Mouse (Mus musculus) layer of hippocampus, postnatal 10 days (tissue): ENCODE measurements around the gene Elfn1. TPM values are rescaled to one million over a fixed set of nuclear protein-coding genes. Genes with fewer than 3 reads are reported as not detected.

Experiments
- DNase-seq, 2 experiments: peaks; one replicate each; pipeline ENCODE4 v3.0.0; 2021; ENCODE audit warnings: low spot score in 2 of 2
- total RNA-seq, 2 experiments: library from RNA; stranded (reverse); gene quantifications; 2 replicates each; pipeline ENCODE4 v1.2.3; 2021

Elfn1 gene
- total RNA-seq, 2 experiments from 2014 or later: 36.1 to 41.9 TPM

GRCm38 (mm10) chr5:139910755-139911300 lies 3.1 kb downstream of the Elfn1 start:
- no peak for DNase-seq

GRCm38 (mm10) chr5:139911506-139911905 lies 3.8 kb downstream of the Elfn1 start:
- no peak for DNase-seq

GRCm38 (mm10) chr5:139912121-139912771 lies 4.5 kb downstream of the Elfn1 start:
- peak in 1 of 2 experiments; percentile 43 for DNase-seq

- DNase-seq: no peak
These were observed 13.9 kb downstream of the Elfn1 start for GRCm38 (mm10) chr5:139921666-139922065.

GRCm38 (mm10) chr5:139923867-139924266 lies 16.1 kb downstream of the Elfn1 start:
- DNase-seq: no peak

- DNase-seq: no peak
These were observed 22.4 kb downstream of the Elfn1 start for GRCm38 (mm10) chr5:139930102-139930501.

- no peak for DNase-seq
These were observed 23.2 kb downstream of the Elfn1 start for GRCm38 (mm10) chr5:139930927-139931351.

GRCm38 (mm10) chr5:139931947-139932540 lies 24.3 kb downstream of the Elfn1 start:
- peak; percentile 22 to 28 for DNase-seq

- DNase-seq: peak; percentile 59 to 65
These were observed 25.0 kb downstream of the Elfn1 start for GRCm38 (mm10) chr5:139932595-139933271.

GRCm38 (mm10) chr5:139933476-139933875 lies 25.7 kb downstream of the Elfn1 start:
- DNase-seq: peak; percentile 31 to 50

GRCm38 (mm10) chr5:139936431-139936830 lies 28.7 kb downstream of the Elfn1 start:
- no peak for DNase-seq

- no peak for DNase-seq
These were observed 37.0 kb downstream of the Elfn1 start for GRCm38 (mm10) chr5:139944697-139945096.

GRCm38 (mm10) chr5:139945715-139946364 lies 38.1 kb downstream of the Elfn1 start:
- DNase-seq: no peak

GRCm38 (mm10) chr5:139947446-139947845 lies 39.7 kb downstream of the Elfn1 start:
- DNase-seq: no peak

- peak; percentile 28 to 33 for DNase-seq
These were observed 40.8 kb downstream of the Elfn1 start for GRCm38 (mm10) chr5:139948552-139948951.

GRCm38 (mm10) chr5:139949363-139949762 lies 41.6 kb downstream of the Elfn1 start:
- DNase-seq: no peak

GRCm38 (mm10) chr5:139949975-139950578 lies 42.3 kb downstream of the Elfn1 start:
- DNase-seq: no peak

GRCm38 (mm10) chr5:139956859-139957258 lies 49.1 kb downstream of the Elfn1 start:
- DNase-seq: peak; percentile 22 to 32

- DNase-seq: no peak
These were observed 52.0 kb downstream of the Elfn1 start for GRCm38 (mm10) chr5:139959741-139960140.

- DNase-seq: no peak
These were observed 56.6 kb downstream of the Elfn1 start for GRCm38 (mm10) chr5:139964391-139964790.

GRCm38 (mm10) chr5:139965596-139965995 lies 57.9 kb downstream of the Elfn1 start:
- no peak for DNase-seq
